Mouse (Mus musculus): Measurements from ENCODE around the gene Wscd2.

GRCm38 (mm10) chr5:113506065-113506464 is 15.9 kb downstream of the Wscd2 start:
- TF ChIP-seq CEBPB (IDR thresholded peaks at IDR 0.05; ENCODE audit: insufficient read depth, poor library complexity, severe bottlenecking) = no peak
- no peak for TF ChIP-seq E2F4 (IDR thresholded peaks at IDR 0.05; ENCODE audit: insufficient read depth)
